Mouse (Mus musculus) liver, embryonic 15.5 days (tissue): Measurements from ENCODE around the gene Hspb11. TPM values are rescaled to one million over a fixed set of nuclear protein-coding genes. Genes with fewer than 3 reads are reported as not detected.

Experiments used
- ATAC-seq: fragments of 200-750 bp; cut with Nextera tagmentation; 2 replicates; pipeline ENCODE4 v1.8.0; 2017; ENCODE audit warnings: moderate number of reproducible peaks, mild to moderate bottlenecking, moderate library complexity; ENCODE audit not compliant: insufficient read depth
- H3K27ac ChIP-seq: fragments of 300-500 bp; sonication (generic); replicated peaks from 2 replicates; pipeline ENCODE4 v1.5.1; 2015; ENCODE audit warnings: mild to moderate bottlenecking, inconsistent platforms
- H3K27me3 ChIP-seq: fragments of 300-500 bp; sonication (generic); 2 replicates; pipeline ENCODE4 v1.6.1; 2015; ENCODE audit warnings: mild to moderate bottlenecking, inconsistent platforms
- H3K36me3 ChIP-seq: fragments of 300-500 bp; sonication (generic); replicated peaks from 2 replicates; pipeline ENCODE4 v1.6.1; 2015; ENCODE audit warnings: moderate library complexity, mild to moderate bottlenecking, inconsistent platforms
- H3K4me1 ChIP-seq: fragments of 300-500 bp; sonication (generic); replicated peaks from 2 replicates; pipeline ENCODE4 v1.6.1; 2015; ENCODE audit warnings: inconsistent platforms
- H3K4me2 ChIP-seq: fragments of 300-500 bp; sonication (generic); 2 replicates; pipeline ENCODE4 v1.6.1; 2015; ENCODE audit warnings: moderate library complexity, mild to moderate bottlenecking, inconsistent platforms
- H3K4me3 ChIP-seq: fragments of 300-500 bp; sonication (generic); replicated peaks from 2 replicates; pipeline ENCODE4 v1.5.1; 2015; ENCODE audit warnings: mild to moderate bottlenecking, inconsistent platforms
- H3K9ac ChIP-seq: fragments of 300-500 bp; sonication (generic); 2 replicates; pipeline ENCODE4 v1.6.1; 2015; ENCODE audit warnings: moderate library complexity, mild to moderate bottlenecking, inconsistent platforms
- H3K9me3 ChIP-seq: fragments of 300-500 bp; sonication (generic); replicated peaks from 2 replicates; pipeline ENCODE4 v1.6.1; 2016; ENCODE audit warnings: inconsistent platforms
- WGBS: fragments of 180-500 bp; shearing (Covaris S2); methylation state at CpG from one replicate; pipeline ENCODE4 v1.1.7; 2015; ENCODE audit warnings: mixed read lengths; ENCODE audit not compliant: insufficient replicate concordance; 5-methylcytosine and 5-hydroxymethylcytosine counted together
- polyA plus RNA-seq: library from polyadenylated mRNA; unstranded; fragments of >200 nt; fragmentation: Nextera tagmentation; extraction: Ambion mirVana; gene quantifications from 2 replicates; pipeline ENCODE4 v1.2.1, GENCODE M21; 2015

Gene Hspb11
- polyA plus RNA-seq, 1 experiment from 2014 or later: 6.9 TPM

DNA sequence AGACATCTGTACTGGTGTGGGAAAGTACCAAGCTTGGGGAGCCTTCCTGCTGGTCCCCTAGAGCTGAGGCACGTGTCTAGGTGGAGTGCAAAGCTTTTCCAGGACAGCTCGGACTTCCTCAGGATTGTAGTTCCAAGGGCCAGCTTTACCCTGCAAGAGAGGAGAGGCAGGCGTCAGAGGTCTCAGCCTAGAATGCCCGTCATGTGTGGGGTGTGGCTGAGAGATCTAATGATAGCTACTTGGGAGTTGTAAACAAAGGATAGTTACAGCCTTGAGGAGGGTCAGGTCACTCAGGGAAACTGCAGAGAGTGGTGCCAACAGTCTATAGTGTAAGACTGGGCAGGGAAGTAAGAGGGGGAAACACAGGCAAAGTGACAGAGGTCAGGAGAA is 38.9 kb downstream of the Hspb11 start:
- H3K4me3 ChIP-seq: no peak overlapping the region
- no peaks in the 10 kb centered on the region for H3K9me3 ChIP-seq
- no peak overlapping the region for H3K27ac ChIP-seq
- no peaks in the 10 kb centered on the region for H3K27me3 ChIP-seq
- no peaks in the 10 kb centered on the region for H3K4me1 ChIP-seq
- no peaks in the 10 kb centered on the region for H3K36me3 ChIP-seq
- H3K4me2 ChIP-seq: no peak overlapping the region
- H3K9ac ChIP-seq: no peak overlapping the region
- no peak for ATAC-seq
- WGBS: 21% methylated on average over 4 of the region's 4 CpGs

DNA sequence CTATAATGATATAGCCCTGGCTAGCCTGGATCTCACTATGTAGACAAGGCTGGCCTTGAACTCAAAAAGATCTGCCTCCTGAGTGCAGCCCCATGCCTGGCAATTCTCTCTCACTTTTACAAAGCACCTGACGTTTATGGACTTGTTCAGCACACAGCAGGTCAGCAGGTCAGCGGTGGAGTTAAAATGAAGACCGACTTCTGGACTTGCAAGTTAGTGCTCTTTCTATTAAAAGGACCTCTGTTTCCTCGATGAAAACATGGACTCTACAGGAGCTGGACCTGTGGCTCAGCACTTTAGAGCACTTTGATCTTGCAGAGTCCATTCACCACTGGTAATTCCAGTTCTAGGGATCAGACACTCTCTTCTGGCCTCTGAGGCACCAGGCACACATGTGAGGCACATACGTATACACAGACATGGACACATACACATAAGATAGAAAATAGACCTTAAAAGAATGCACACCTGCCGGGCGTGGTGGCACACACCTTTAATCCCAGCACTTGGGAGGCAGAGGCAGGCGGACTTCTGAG is 44.7 kb downstream of the Hspb11 start:
- WGBS: 56% methylated on average over 8 of the region's 8 CpGs

DNA sequence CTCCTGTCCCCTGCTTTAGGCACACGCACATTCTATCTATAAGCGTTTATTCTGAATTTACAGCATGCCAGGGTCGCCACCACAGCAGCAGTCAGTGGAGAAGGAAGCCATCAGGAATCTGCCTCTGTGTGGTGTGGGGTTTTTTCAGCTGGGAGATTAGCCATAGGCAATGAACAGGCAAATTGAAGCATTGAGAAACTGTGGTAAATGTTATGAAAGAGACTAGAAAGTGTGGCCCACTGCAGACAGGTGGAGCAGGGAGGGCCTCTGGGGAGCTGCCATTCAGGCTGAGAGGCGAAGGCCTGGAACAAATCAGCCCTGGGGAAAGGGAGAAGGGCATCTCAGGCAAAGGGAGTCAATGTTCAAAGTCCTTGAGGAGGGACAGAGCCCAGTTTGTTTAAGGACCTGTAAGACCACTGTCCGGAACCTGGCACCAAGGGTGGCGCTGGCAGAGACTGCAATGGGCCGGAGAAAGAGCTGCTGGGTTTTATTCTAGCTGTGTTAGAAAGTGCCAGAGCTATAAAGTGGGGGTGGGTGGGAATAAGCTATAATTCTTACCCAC is 46.5 kb downstream of the Hspb11 start:
- H3K4me1 ChIP-seq: peaks cover 7% of the 10 kb centered on the region
- no peak overlapping the region for H3K9ac ChIP-seq
- no peaks in the 10 kb centered on the region for H3K9me3 ChIP-seq
- no peaks in the 10 kb centered on the region for H3K36me3 ChIP-seq
- no peak overlapping the region for H3K4me3 ChIP-seq
- WGBS: 71% methylated on average over 7 of the region's 7 CpGs
- no peak for ATAC-seq
- H3K27me3 ChIP-seq: peaks cover 4% of the 10 kb centered on the region; the same call in 1 of the 2 replicates
- H3K27ac ChIP-seq: no peak overlapping the region
- no peak overlapping the region for H3K4me2 ChIP-seq

More for the DNA sequence above, 44.7 kb downstream of the Hspb11 start:
- no peaks in the 10 kb centered on the region for H3K27me3 ChIP-seq
- no peaks in the 10 kb centered on the region for H3K36me3 ChIP-seq
- no peak for ATAC-seq
- no peak overlapping the region for H3K4me2 ChIP-seq
- no peak overlapping the region for H3K27ac ChIP-seq
- H3K9ac ChIP-seq: no peak overlapping the region
- no peaks in the 10 kb centered on the region for H3K9me3 ChIP-seq
- H3K4me1 ChIP-seq: peaks cover 7% of the 10 kb centered on the region; the same call in 1 of the 2 replicates
- no peak overlapping the region for H3K4me3 ChIP-seq

DNA sequence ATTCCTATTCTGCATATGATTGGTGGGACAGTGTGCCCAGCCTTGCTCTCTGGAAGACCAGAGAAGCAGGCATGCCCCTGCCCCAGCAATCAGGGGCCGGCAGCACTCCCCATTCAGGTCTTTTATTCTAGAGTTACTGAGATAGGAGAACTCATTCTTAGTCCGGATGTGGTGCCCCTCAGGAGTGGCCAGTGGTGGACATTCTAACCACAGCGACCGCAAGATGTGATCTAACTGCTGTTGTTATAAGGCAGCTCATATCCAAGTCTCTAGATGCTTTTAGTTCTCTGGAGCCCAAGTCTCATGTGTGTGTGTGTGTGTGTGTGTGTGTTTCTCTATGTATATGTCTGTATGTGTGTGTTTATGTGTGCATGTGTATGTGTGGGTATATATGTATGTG is 47.0 kb downstream of the Hspb11 start:
- Histone ChIP-seq H3K36me3 (no peaks in the 10 kb centered on the region), H3K9ac (no peak overlapping the region), H3K4me2 (no peak overlapping the region), H3K27me3 (peaks cover 4% of the 10 kb centered on the region; the same call in 1 of the 2 replicates), H3K27ac (no peak overlapping the region), H3K4me1 (peaks cover 7% of the 10 kb centered on the region), H3K4me3 (no peak overlapping the region), H3K9me3 (no peaks in the 10 kb centered on the region)
- no peak for ATAC-seq
- 39% methylated on average over 4 of the region's 4 CpGs for WGBS

DNA sequence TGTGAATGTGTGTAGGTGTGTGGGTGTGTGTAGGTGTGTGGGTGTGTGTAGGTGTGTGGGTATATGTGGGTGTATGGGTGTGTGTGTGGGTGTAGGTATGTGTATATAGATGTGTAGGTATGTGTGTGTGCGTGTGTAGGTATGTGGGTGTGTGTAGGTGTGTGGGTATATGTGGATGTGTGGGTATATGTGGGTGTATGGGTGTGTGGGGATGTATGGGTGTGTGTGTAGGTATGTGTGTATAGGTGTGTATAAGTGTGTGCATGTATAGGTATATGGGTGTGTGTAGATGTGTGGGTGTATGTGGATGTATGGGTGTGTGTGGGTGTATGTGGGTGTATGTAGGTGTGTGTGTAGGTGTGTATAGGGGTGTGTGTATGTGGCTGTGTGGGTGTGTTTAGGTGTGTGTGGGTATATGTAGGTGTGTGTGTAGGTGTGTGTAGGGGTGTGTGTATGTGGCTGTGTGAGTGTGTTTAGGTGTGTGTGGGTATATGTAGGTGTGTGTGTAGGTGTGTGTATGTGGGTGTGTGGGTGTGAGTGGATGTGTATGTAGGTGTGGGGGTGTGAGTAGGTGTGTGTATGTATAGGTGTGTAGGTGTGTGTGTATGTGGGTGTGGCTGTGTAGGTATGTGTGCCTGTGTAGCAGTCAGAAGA is 47.6 kb downstream of the Hspb11 start:
- Histone ChIP-seq H3K4me1 (peaks cover 7% of the 10 kb centered on the region), H3K27me3 (peaks cover 6% of the 10 kb centered on the region; the same call in 1 of the 2 replicates), H3K9ac (no peak overlapping the region), H3K27ac (no peak overlapping the region), H3K36me3 (no peaks in the 10 kb centered on the region), H3K4me3 (no peak overlapping the region), H3K4me2 (no peak overlapping the region), H3K9me3 (no peaks in the 10 kb centered on the region)
- WGBS: 86% methylated on average over 1 of the region's 1 CpGs
- ATAC-seq: no peak

DNA sequence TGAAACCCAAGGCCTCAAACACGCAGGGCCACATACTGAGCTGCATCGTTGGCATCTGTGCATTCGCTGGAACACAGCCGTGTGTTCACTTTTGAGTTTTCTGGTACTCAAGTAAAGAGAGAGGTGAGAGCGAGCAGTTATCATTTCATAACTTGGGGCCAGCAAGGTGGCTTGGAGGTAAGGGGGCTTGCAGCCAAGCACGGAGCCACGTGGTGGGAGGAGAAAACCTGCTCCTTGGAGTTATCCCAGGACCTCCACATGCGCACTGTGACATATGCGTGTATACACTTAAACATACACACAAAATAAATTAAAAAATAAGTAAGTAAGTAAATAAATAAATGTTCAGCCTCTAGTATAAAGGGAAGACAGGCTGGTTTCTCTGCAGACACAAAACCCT is 48.8 kb downstream of the Hspb11 start:
- Histone ChIP-seq H3K4me3 (no peak overlapping the region), H3K36me3 (no peaks in the 10 kb centered on the region), H3K4me2 (no peak overlapping the region), H3K9ac (no peak overlapping the region), H3K9me3 (no peaks in the 10 kb centered on the region), H3K4me1 (peaks cover 10% of the 10 kb centered on the region), H3K27me3 (peaks cover 16% of the 10 kb centered on the region; the same call in 1 of the 2 replicates), H3K27ac (no peak overlapping the region)
- 76% methylated on average over 9 of the region's 9 CpGs for WGBS
- no peak for ATAC-seq

DNA sequence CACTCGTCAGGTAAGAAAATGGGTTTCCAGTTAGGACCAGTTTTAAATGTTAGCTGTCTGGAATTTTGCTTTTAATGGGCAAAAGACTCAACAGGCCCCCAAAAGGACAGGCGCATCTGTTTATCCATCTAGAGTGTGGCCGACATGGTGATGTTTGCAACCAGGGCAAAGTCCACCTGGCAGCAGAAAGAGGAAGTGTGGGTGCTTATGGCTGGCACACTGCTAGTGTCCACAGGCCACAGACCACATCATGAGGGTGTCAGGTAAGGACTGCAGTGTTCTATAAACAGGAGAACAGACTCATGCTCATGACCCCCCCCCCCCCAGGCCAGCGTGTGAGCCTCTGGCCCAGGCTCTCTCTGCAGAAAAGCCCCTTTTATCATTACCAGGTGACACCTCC is 49.4 kb downstream of the Hspb11 start:
- Histone ChIP-seq H3K4me3 (no peak overlapping the region), H3K9me3 (no peaks in the 10 kb centered on the region), H3K4me2 (no peak overlapping the region), H3K9ac (no peak overlapping the region), H3K27me3 (peaks cover 16% of the 10 kb centered on the region; the same call in 1 of the 2 replicates), H3K27ac (0 out of 2 replicates have a peak overlapping the region, but pooled peaks have one; percentile 29), H3K36me3 (no peaks in the 10 kb centered on the region), H3K4me1 (peaks cover 10% of the 10 kb centered on the region)
- peak; percentile 43; the same call in 1 of the 2 replicates for ATAC-seq
- 56% methylated on average over 4 of the region's 4 CpGs for WGBS

DNA sequence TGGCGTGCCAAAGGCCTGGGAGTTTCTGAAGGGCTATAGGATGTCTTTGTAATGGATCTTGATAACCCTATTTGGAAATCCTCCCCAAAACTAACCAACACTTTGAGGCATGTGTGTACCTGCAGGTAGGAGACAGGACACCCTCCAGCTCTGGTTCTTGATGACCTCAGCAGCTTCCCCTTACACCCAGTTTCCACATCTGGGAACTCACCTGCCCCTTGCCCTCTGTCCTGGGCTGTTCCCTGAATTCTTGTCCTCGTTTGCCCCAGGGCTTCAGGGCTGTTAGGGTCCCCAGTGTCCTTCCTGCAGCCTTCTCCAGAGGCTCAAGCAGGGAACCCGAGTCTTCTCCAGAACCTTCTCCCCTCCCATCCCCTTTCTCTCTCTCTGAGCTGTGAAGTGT is 50.1 kb downstream of the Hspb11 start:
- Histone ChIP-seq H3K4me2 (no peak overlapping the region), H3K9me3 (no peaks in the 10 kb centered on the region), H3K4me3 (no peak overlapping the region), H3K36me3 (no peaks in the 10 kb centered on the region), H3K27ac (no peak overlapping the region), H3K4me1 (peaks cover 10% of the 10 kb centered on the region), H3K27me3 (peaks cover 16% of the 10 kb centered on the region; the same call in 1 of the 2 replicates), H3K9ac (no peak overlapping the region)
- 41% methylated on average over 3 of the region's 3 CpGs for WGBS
- no peak for ATAC-seq

DNA sequence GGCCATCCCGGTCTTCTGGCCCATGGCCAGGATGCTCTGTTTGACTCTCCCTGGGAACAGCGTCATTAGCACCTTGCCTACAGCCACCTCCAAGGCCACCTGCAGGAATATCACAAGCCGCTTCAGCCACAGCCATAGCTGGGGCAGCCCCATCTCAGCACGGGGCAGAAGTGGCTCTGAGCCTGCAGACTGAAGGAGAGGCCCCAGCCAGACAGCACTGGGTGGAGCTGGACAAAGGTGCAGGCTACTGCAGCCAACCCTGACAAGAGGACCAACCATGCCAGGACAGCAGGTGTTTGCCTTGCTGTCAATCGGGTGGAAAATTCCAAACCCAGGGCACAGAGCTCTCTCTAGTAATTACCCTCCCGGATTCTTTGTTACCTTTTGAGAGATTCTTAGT is 53.6 kb downstream of the Hspb11 start, which contains the start of gene Dio1:
TSS of gene Dio1 (minus strand) at position 204 of the 400 bp plus-strand sequence.
- ATAC-seq: no peak
- H3K27ac ChIP-seq: no peak within 1 kb of the TSS
- H3K4me1 ChIP-seq: peaks cover 10% of the 10 kb centered on the region
- H3K4me2 ChIP-seq: no peak within 1 kb of the TSS
- H3K4me3 ChIP-seq: no peak within 1 kb of the TSS
- no peaks in the 10 kb centered on the region for H3K9me3 ChIP-seq
- H3K36me3 ChIP-seq: no peaks in the 10 kb centered on the region
- peaks cover 16% of the 10 kb centered on the region; the same call in 1 of the 2 replicates for H3K27me3 ChIP-seq
- H3K9ac ChIP-seq: no peak within 1 kb of the TSS
- 38% methylated on average over 6 of the region's 6 CpGs for WGBS

DNA sequence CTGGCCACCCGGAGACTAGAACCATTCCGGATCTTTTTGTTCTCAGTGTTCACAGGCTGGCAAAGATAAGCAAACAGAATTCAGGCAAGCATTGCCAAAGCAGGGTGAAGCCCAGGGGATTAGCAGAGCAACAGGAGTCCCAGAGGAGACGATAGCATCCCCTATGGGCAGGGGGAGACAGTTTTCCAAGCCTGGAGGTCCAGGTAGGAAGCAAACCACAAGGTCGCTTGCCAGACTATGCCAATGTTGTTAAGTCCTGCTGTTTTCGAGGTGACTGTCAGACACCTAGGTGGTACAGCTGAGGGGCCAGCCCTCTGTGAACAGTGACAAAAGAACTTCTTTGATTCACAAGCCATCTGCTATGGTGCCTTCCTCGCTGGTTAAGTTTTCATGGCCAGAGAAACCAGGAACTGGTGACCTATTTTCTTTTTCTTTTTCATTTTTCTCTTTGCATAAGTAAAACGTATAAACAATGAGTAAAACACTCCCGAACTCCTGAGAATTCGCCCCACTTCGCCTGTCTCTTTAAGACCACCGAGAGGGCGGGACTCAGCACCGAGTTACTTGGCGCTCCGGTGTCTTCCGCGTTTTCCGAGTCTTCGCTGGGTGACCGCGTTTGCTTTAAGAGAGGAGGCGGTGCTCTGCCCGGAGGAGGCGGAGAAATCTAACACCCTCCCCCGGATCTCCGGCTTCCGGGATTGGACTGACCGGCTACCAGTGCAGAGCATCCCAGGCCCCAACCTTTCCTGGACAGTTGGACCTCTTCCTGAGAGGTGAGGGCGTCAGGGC is 60.5 kb downstream of the Hspb11 start, which contains the start of gene Yipf1:
TSS of gene Yipf1 (plus strand) at position 674 of the 789 bp plus-strand sequence.
- Histone ChIP-seq H3K9ac (peak within 1 kb of the TSS; percentile 49), H3K4me3 (peak within 1 kb of the TSS; percentile 71), H3K4me1 (peaks cover 21% of the 10 kb centered on the region), H3K36me3 (peaks cover 10% of the 10 kb centered on the region; the same call in 1 of the 2 replicates), H3K27me3 (peaks cover 7% of the 10 kb centered on the region; the same call in 1 of the 2 replicates), H3K4me2 (peak within 1 kb of the TSS; percentile 73), H3K27ac (0 out of 2 replicates have a peak within 1 kb of the TSS, but pooled peaks have one; percentile 1), H3K9me3 (no peaks in the 10 kb centered on the region)
- 1% methylated on average over 29 of the region's 29 CpGs for WGBS
- ATAC-seq: peak; percentile 91

DNA sequence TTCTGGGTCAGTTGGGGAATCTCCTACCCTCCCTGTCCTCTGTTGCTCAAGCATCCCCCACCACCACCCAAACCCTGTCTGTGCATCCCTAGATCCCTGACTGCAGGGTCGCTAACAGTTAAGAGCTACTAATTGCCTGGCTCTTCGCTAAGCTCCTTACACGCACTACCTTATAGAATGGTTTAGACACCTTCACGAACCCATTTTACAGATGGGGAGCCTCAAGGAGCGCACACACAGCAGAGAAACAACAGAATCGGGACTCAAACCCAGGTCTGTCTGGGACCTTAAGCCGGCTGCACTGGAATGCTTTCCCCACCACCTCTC is 61.0 kb downstream of the Hspb11 start:
- Histone ChIP-seq H3K4me1 (peaks cover 21% of the 10 kb centered on the region), H3K36me3 (peaks cover 10% of the 10 kb centered on the region), H3K27ac (no peak overlapping the region), H3K4me2 (peak overlapping the region; percentile 73), H3K27me3 (peaks cover 7% of the 10 kb centered on the region; the same call in 1 of the 2 replicates), H3K4me3 (peak overlapping the region; percentile 71), H3K9ac (peak overlapping the region; percentile 49), H3K9me3 (no peaks in the 10 kb centered on the region)
- 2% methylated on average over 7 of the region's 7 CpGs for WGBS
- ATAC-seq: peak; percentile 32
